Mouse (Mus musculus) thymus, postnatal 36 days (tissue): Measurements from ENCODE around the gene Carmil3.

Experiments used
- DNase-seq, 2 experiments: peaks; one replicate each; pipeline ENCODE4 v3.0.0; 2022; ENCODE audit warnings: mixed read lengths in 2 of 2

Gene Carmil3

GRCm38 (mm10) chr14:55490361-55491201, at the start of gene Carmil3:
Gene Carmil3 (plus strand): TSS chr14:55490651.
- peak; percentile 72 to 79 for DNase-seq

GRCm38 (mm10) chr14:55457693-55458092, 32.8 kb upstream of the Carmil3 start:
- no peak for DNase-seq

DNA sequence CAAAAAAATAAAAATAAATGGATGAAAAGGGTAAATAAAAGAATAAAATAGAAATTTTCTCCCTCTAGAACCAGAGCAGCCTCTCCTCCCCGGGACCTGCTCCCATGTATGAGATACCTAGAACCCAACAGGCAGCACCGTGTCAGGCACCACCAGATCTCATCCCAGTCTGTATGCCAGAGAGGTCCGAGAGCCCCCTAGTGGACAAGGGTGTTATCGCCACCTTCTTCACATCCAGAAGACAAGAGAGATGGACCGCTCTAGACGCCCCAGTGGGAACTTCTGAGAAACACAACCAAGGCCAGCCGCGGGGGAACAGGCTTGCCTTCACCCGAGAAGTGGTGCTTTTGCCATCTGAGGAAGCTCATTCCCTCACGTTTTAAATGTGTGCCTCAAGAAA, 32.2 kb upstream of the Carmil3 start:
- peak; percentile 63 to 65 for DNase-seq

- DNase-seq: no peak
Measured at GRCm38 (mm10) chr14:55458761-55459160, 31.7 kb upstream of the Carmil3 start.

- no peak for DNase-seq
Measured at GRCm38 (mm10) chr14:55459796-55460195, 30.7 kb upstream of the Carmil3 start.

GRCm38 (mm10) chr14:55460297-55460696, 30.2 kb upstream of the Carmil3 start:
- no peak for DNase-seq

DNA sequence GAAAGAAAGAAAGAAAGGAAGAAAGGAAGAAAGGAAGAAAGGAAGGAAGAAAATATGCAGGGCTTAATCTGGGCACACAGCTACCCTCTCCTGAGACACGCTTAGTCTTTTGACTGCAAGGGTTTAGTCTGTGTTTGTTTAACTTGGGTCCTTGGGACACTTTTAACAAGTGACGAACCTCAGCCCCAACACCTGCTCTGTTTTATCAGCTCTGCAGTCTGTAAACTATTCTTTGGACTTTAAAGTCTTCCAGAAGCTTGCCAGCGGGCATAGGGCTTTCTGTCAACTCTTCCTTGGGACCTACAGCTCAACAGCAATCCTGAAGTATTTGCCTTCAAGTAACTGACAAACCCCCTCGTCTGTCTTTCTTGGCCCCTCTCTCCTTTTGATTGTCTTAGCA, 28.7 kb upstream of the Carmil3 start:
- DNase-seq: no peak

GRCm38 (mm10) chr14:55466481-55466880, 24.0 kb upstream of the Carmil3 start:
- DNase-seq: no peak

- DNase-seq: no peak
Measured at GRCm38 (mm10) chr14:55467108-55467507, 23.3 kb upstream of the Carmil3 start.

- DNase-seq: no peak
Measured at GRCm38 (mm10) chr14:55468301-55468741, 22.1 kb upstream of the Carmil3 start.

GRCm38 (mm10) chr14:55469041-55469440, 21.4 kb upstream of the Carmil3 start:
- DNase-seq: no peak

- no peak for DNase-seq
Measured at GRCm38 (mm10) chr14:55469821-55470220, 20.6 kb upstream of the Carmil3 start.

DNA sequence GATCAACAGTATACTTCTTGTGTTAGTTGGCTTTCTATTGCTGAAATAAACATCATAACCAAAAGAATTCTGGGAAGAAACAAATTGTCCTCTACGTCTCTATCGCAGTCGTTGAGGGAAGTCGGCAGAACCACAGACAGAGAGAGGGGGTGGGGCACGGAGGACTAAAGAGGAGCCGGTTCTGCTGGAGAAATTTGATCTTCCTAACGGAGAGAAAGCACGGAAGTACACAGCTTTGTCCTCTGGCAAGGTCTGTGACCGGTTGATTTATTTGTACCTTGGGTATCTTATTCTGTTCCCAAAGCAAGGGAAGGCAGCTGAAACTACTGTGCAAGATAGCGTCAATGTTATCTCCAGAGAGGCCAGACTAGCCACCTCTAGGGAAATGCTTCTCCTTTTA, 19.6 kb upstream of the Carmil3 start:
- no peak for DNase-seq

DNA sequence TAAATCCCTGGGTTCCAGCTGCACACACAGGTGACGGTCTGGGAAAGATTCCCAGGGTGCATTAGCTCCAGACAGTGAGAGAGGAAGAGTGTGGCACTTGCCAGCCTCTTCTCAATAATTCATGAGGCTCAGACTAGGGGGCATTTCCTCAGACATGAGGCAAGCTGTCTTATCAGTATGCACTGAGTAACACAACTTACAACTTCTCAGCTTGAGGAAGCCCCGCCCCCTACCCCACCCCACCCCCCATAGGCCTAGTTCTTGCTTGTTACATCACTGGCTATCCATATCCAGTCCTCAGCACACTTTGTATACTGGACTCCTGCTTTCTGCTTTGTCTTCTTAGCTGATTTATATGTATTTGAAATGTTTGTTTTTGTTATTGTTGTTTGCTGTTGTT, 14.8 kb upstream of the Carmil3 start:
- DNase-seq: no peak

DNA sequence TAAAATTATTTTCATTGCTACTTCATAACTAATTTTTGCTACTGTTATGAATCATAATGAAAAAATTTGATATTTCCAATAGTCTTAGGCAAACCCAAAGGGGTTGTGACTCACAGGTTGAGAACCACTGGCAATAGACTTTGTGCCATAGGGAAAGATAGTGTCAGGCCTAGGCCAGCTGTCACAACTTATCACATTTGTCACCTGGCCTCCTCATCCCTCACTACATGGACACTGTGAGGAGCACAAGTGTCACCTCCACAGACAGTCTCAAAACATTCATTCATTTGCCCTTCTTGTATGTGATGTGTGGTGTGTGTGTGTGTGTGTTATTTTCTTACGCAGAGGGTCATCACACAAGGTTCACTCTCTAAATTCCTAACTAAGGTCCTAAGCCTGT, 13.0 kb upstream of the Carmil3 start:
- no peak for DNase-seq

DNA sequence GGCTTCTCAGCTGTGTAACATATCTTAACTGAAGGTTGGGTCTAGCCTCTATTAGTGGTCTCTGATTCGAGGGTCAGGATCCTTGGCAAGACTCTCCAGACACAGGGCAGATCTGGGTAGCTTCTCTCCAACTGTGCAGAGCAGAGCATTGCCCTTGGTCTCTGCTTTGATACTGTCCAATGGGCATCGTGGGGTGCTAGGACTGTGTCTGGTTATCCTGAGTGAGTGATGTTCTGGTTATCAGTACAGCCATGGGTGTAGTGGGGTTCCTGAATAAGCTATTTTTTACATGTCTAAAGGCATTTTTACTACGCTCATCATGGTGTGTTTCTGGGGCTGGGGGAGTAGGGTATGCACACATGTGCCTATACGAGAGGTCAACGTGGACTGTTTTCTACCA, 12.6 kb upstream of the Carmil3 start:
- no peak for DNase-seq

DNA sequence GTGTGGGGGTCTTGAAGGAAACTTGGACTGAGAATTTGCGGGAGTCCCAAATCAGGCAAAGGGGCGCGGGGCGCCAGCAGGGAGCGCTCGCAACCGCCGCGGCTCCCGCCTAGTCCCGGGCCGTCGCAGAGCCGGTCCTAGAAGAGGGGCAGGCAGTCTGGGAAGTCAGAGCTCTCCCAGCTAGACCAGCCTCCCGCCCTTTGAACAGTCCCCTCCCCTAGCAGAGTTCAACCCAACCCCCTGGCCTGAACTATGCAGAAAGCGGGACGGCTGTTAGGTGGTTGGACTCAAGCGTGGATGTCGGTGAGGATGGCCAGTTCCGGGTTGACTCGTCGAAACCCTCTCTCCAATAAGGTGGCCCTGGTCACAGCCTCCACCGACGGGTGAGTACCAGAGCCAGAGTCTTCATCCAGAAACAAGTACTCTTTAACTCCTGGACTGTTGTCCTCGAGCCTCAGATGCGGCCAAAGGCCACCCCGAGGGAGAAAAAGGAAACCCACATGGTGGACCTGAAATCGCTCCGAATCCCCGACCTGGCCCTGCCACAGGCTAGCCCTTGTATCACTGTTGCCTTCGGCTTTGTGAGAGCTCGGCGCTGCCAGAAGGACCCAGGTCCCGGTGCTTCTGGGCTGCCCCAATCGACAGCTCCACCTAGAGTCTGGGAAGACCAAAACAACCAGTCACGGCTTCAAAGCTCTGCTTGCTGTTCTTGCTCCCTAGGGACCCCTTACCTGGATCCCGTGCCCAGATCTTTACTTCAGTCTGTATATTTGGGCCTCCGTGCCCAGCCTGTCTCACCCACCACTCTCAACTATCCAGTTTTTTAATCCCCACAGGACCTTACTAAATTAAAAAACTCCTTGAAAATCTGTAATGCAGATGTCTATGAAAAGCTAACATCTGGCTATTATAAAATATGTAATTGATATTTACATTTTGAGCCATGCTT, 11.5 kb upstream of the Carmil3 start, which contains the start of gene Dhrs4:
TSS of gene Dhrs4 (plus strand) at position 108 of the 949 bp plus-strand sequence.
- peak; percentile 83 to 84 for DNase-seq

DNA sequence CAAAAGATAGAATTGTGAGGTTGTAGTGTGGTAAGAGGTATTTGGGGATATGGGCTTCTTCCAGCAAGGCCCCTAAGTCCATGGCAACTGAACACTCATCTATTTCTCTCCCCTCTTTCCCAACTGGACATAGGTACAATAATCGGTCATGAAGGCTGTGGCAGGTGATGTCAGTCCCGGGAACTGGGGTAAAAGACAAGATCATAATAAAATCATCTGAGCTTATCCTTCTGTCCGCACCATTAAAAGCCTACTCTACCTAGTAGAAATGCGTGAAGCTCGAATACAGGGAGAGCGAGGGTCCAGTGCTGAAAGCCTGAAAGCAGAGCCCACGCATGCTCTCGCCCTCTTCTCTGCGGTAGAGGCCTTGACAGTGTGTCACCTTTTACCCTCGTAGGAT, 10.8 kb upstream of the Carmil3 start:
- no peak for DNase-seq

DNA sequence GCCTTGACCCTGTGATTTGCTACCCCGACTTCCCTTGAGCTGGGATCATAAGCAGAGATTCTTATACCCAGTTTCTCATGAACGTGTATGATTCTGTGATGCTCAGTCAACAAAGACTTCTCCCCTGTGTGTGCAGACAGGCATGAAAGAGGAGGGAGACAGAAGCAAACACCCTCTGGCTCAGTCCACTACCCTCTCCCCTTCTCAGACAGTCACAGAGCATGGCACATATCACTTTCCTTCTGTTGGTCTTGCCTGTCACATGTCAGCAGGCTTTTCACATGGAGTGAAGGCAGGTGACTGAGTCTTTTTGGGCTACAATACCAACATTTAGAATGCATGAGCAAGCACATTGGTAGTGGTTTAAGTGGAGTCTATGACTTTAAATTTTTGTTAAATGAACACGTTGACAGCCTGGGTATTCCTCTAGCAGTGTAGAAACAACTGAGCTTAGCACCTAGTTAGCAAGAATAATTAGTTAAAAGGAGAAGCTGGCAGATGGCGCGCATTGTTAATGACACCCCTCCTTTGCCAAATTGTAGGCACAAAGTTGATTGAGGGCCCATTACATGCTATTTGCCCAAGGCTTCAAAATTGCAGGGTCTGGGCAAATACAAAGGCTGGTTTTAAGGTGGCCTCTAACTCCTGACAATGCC, 5.9 kb upstream of the Carmil3 start:
- DNase-seq: no peak

DNA sequence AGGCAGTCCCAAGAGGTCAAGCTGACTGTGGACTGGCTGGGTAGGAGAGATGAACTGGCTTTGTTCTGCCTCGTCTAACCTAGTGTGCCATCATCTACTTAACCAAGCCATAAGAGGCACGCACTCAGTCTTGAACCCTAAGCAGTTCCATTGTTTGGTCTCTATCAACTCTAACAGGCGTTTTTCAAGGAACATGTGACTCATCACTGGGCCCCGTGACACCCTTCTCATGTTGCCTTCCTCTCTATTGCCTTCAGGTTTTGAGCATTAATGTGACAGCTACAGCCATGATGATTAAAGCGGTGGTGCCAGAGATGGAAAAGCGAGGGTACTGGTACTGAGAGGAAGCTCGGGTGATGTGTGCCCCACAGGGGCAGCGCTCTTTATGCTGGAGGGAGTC, 3.6 kb upstream of the Carmil3 start:
- no peak for DNase-seq

GRCm38 (mm10) chr14:55491291-55491833, 911 bp downstream of the Carmil3 start:
- DNase-seq: peak; percentile 24 to 43

- DNase-seq: no peak
Measured at GRCm38 (mm10) chr14:55492103-55492502, 1.7 kb downstream of the Carmil3 start.
